Mouse (Mus musculus) lung, postnatal 25 days (tissue): Measurements from ENCODE around the gene Tln1.
"Not testable (repeated sequence)": the region's sequence is repeated elsewhere in the genome, so short reads cannot be mapped to it uniquely, and the experiment has no call there.

Experiments used
- DNase-seq: peaks from one replicate; pipeline ENCODE4 v3.0.0; 2022; ENCODE audit warnings: low spot score

The Tln1 gene

GRCm38 (mm10) chr4:43506074-43506473 lies 56.4 kb downstream of the Tln1 start:
- no peak for DNase-seq

GRCm38 (mm10) chr4:43504269-43504668 lies 58.2 kb downstream of the Tln1 start:
- no peak for DNase-seq

GRCm38 (mm10) chr4:43503506-43503905 lies 59.0 kb downstream of the Tln1 start:
- DNase-seq: no peak

GRCm38 (mm10) chr4:43503041-43503440 lies 59.5 kb downstream of the Tln1 start:
- no peak for DNase-seq

- DNase-seq: peak; percentile 80
These were observed 62.8 kb downstream of the Tln1 start, which contains the start of gene Arhgef39 for GRCm38 (mm10) chr4:43499407-43500333. TSS of gene Arhgef39 (minus strand) at chr4:43499695.

- DNase-seq: no peak
These were observed 63.5 kb downstream of the Tln1 start for GRCm38 (mm10) chr4:43498983-43499382.

GRCm38 (mm10) chr4:43497946-43498345 lies 64.5 kb downstream of the Tln1 start:
- DNase-seq: no peak

GRCm38 (mm10) chr4:43497405-43497804 lies 65.1 kb downstream of the Tln1 start:
- DNase-seq: no peak

GRCm38 (mm10) chr4:43496587-43496986 lies 65.9 kb downstream of the Tln1 start:
- no peak for DNase-seq

GRCm38 (mm10) chr4:43493846-43494240 lies 68.6 kb downstream of the Tln1 start:
- no peak for DNase-seq

- peak; percentile 94 for DNase-seq
These were observed 69.2 kb downstream of the Tln1 start for GRCm38 (mm10) chr4:43493186-43493845.

GRCm38 (mm10) chr4:43492821-43493185 lies 69.7 kb downstream of the Tln1 start, which contains the start of gene Ccdc107:
TSS of gene Ccdc107 (plus strand) at chr4:43492900.
- peak; percentile 95 for DNase-seq

- DNase-seq: no peak
These were observed 70.2 kb downstream of the Tln1 start for GRCm38 (mm10) chr4:43492101-43492820.

GRCm38 (mm10) chr4:43490801-43491200 lies 71.7 kb downstream of the Tln1 start:
- DNase-seq: peak; percentile 79

- DNase-seq: no peak
These were observed 72.9 kb downstream of the Tln1 start for GRCm38 (mm10) chr4:43489611-43490010.

- DNase-seq: not testable (repeated sequence)
These were observed 76.8 kb downstream of the Tln1 start for GRCm38 (mm10) chr4:43485666-43486065.

- no peak for DNase-seq
These were observed 78.9 kb downstream of the Tln1 start, which contains the start of gene Sit1 for GRCm38 (mm10) chr4:43483535-43484091. TSS of gene Sit1 (minus strand) at chr4:43483734.

- DNase-seq: no peak
These were observed 79.9 kb downstream of the Tln1 start for GRCm38 (mm10) chr4:43482591-43482990.

- no peak for DNase-seq
These were observed 80.5 kb downstream of the Tln1 start for GRCm38 (mm10) chr4:43481894-43482456.
